Mouse (Mus musculus) brain, embryonic 14.5 days (tissue): Measurements from ENCODE around the gene D130043K22Rik.

ENCODE experiments used
- CTCF ChIP-seq: fragments of 200-500 bp; IDR thresholded peaks from 2 replicates; pipeline ENCODE4 v1.5.1; 2012; ENCODE audit warnings: inconsistent platforms, mild to moderate bottlenecking, moderate library complexity, borderline replicate concordance; ENCODE audit not compliant: insufficient read depth, insufficient read length; ENCODE audit errors: extremely low read depth
- POLR2A ChIP-seq: fragments of 200-500 bp; IDR thresholded peaks from 2 replicates; pipeline ENCODE4 v1.6.1; 2012; ENCODE audit warnings: mild to moderate bottlenecking, inconsistent platforms, borderline replicate concordance; ENCODE audit not compliant: poor library complexity, insufficient read depth, insufficient read length, severe bottlenecking; ENCODE audit errors: extremely low read depth

GRCm38 (mm10) chr13:24830756-24831352 lies 14.1 kb upstream of the D130043K22Rik start:
- TF ChIP-seq POLR2A = no peak
- TF ChIP-seq CTCF = no peak
